Mouse (Mus musculus) kidney, postnatal 36 days (tissue): ENCODE results near the gene Tex26.

ENCODE experiments used
- DNase-seq, 2 experiments: peaks; one replicate each; pipeline ENCODE4 v3.0.0; 2021 to 2022; ENCODE audit warnings: mixed read lengths in 2 of 2

Tex26 gene

GRCm38 (mm10) chr5:149439531-149440179 is at the start of gene Tex26:
Tex26 (plus strand) TSS chr5:149439660.
- DNase-seq: peak; percentile 18 to 42

- DNase-seq: no peak
These were observed 47.7 kb upstream of the Tex26 start for GRCm38 (mm10) chr5:149391574-149392375.

GRCm38 (mm10) chr5:149392420-149392988 is 47.0 kb upstream of the Tex26 start:
- no peak for DNase-seq

GRCm38 (mm10) chr5:149401446-149401975 is 37.9 kb upstream of the Tex26 start:
- no peak for DNase-seq

- DNase-seq: no peak
These were observed 37.4 kb upstream of the Tex26 start for GRCm38 (mm10) chr5:149402029-149402428.

- peak in 1 of 2 experiments; percentile 19 for DNase-seq
These were observed 36.1 kb upstream of the Tex26 start for GRCm38 (mm10) chr5:149403386-149403785.

- DNase-seq: no peak
These were observed 34.8 kb upstream of the Tex26 start for GRCm38 (mm10) chr5:149404710-149405109.

GRCm38 (mm10) chr5:149406791-149407276 is 32.6 kb upstream of the Tex26 start:
- no peak for DNase-seq

- DNase-seq: no peak
These were observed 30.0 kb upstream of the Tex26 start for GRCm38 (mm10) chr5:149409502-149409901.

- peak; percentile 22 to 23 for DNase-seq
These were observed 27.8 kb upstream of the Tex26 start, which contains the start of gene Medag for GRCm38 (mm10) chr5:149411509-149412193. Medag (plus strand) TSS chr5:149411749.

- DNase-seq: no peak
These were observed 27.3 kb upstream of the Tex26 start for GRCm38 (mm10) chr5:149412194-149412575.

GRCm38 (mm10) chr5:149412671-149413070 is 26.8 kb upstream of the Tex26 start:
- no peak for DNase-seq

GRCm38 (mm10) chr5:149414369-149415167 is 24.9 kb upstream of the Tex26 start:
- no peak for DNase-seq

GRCm38 (mm10) chr5:149417381-149417780 is 22.1 kb upstream of the Tex26 start:
- no peak for DNase-seq

GRCm38 (mm10) chr5:149426525-149426924 is 12.9 kb upstream of the Tex26 start:
- no peak for DNase-seq

- no peak for DNase-seq
These were observed 12.0 kb upstream of the Tex26 start for GRCm38 (mm10) chr5:149427277-149428060.

- no peak for DNase-seq
These were observed 11.1 kb upstream of the Tex26 start for GRCm38 (mm10) chr5:149428347-149428746.

GRCm38 (mm10) chr5:149428810-149429255 is 10.6 kb upstream of the Tex26 start:
- DNase-seq: peak; percentile 72 to 84

- DNase-seq: no peak
These were observed 9.9 kb upstream of the Tex26 start for GRCm38 (mm10) chr5:149429541-149429940.

GRCm38 (mm10) chr5:149430943-149431342 is 8.5 kb upstream of the Tex26 start:
- no peak for DNase-seq

- no peak for DNase-seq
These were observed 5.8 kb upstream of the Tex26 start for GRCm38 (mm10) chr5:149433618-149434017.
